8 mouse cellular contexts compared by ENCODE assay signal in the genomic region with DNA sequence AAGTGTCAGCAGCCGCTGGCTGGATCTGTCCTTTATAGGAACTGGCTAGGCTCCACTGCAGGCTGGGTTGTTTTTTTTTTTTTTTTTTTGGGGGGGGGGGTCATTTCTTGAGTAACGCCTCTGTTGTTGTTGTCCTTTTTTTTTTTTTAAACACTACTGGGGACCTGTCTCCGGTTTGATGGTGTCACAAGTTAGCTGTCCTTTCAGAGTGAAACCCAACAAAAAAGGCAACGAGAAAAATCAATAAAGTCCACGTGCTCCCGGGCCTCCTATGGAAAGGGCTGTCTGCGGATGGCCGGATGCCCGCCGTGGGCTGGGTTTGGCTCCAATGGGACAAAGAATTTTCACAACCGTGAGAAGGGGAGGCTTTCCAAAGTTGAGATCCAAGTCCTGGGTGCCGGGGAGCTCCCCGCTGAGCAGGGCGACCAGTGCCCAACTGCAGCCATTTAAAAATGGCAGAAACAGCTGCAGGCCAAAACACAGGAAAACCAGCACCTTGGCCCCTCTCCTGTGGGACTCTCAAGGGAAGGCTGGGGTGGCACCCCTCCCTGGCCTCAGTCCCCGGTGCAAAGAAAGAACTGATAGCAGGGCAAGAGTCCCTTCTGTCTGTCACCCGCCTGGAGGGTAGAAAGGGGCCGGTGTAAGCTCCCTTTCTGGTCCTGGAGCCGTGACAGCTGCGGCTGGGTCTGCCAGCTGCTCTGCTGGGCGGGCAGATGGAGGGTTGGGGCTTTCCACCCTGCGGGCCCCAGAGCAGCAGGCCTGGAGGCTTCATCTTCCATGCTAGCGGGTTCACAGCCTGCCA. TPM values are rescaled to one million over a fixed set of nuclear protein-coding genes. Genes with fewer than 3 reads are reported as not detected.
DNase-seq lines count a peak whose midpoint lies in the region; ATAC-seq and TF ChIP-seq lines count a peak whose summit lies in the region.

No protein-coding gene starts in this region.

- no peak for TF ChIP-seq POLR2A in MEL (IDR thresholded peaks at IDR 0.05; ENCODE audit: control insufficient read depth in 1 of 2, insufficient read depth in 1 of 2, low read depth in 1 of 2, low read length in 2 of 2, poor library complexity in 1 of 2)

- no peak for TF ChIP-seq RAD21 in MEL (IDR thresholded peaks at IDR 0.05; ENCODE audit: low read depth, low read length)

- DNase-seq in MEL (ENCODE audit: low read depth, low spot score): peak; percentile 21
- DNase-seq in c-Kit-positive CD71-positive TER-119-positive erythroid progenitor cells, embryonic 14.5 days (ENCODE audit: low spot score): peak; percentile 25
- DNase-seq in heart, postnatal 4 days: peak; percentile 85
- DNase-seq in layer of hippocampus, adult 9-11 months: peak; percentile 63
- peak; percentile 93 for DNase-seq in lung, postnatal 10 days
- DNase-seq in retina, postnatal 1 day: peak; percentile 92
- peak; percentile 50 for DNase-seq in urinary bladder, adult 2 months (ENCODE audit: low spot score)

- no peak for TF ChIP-seq EP300 in MEL (IDR thresholded peaks at IDR 0.05; ENCODE audit: low read depth in 1 of 2, low read length in 2 of 2)

- H3K4me3 ChIP-seq in MEL (ENCODE audit: control insufficient read depth in 1 of 2, insufficient read depth in 1 of 2, low read depth in 2 of 2, low read length in 2 of 2): peak overlapping the region; percentile 86 to 90
- H3K4me3 ChIP-seq in forebrain, embryonic 15.5 days: peak overlapping the region; percentile 93

- H3K4me1 ChIP-seq in MEL (ENCODE audit: control insufficient read depth in 1 of 2, insufficient read depth in 2 of 2, low read length in 2 of 2): no peaks in the 10 kb centered on the region
- peaks cover 55% of the 10 kb centered on the region for H3K4me1 ChIP-seq in forebrain, embryonic 15.5 days

- H3K4me2 ChIP-seq in forebrain, embryonic 15.5 days (replicated peaks): peak overlapping the region; percentile 75

- no peaks in the 10 kb centered on the region; a peak in 1 of 4 replicates for H3K27me3 ChIP-seq in MEL (ENCODE audit: control insufficient read depth in 1 of 2, insufficient read depth in 2 of 2, low read length in 2 of 2)
- no peaks in the 10 kb centered on the region for H3K27me3 ChIP-seq in forebrain, embryonic 15.5 days

- H3K79me2 ChIP-seq in MEL (ENCODE audit: control insufficient read depth, insufficient read depth, low read length, poor library complexity): peaks cover 21% of the 10 kb centered on the region

- WGBS in forebrain, embryonic 15.5 days: under 1% methylated on average over 22 of the region's 22 CpGs

- H3K27ac ChIP-seq in MEL (ENCODE audit: control insufficient read depth, low read depth, low read length): peak overlapping the region; percentile 55
- peak overlapping the region; percentile 100 for H3K27ac ChIP-seq in forebrain, embryonic 15.5 days (replicated peaks)

- peak; percentile 74 for ATAC-seq in forebrain, embryonic 15.5 days (replicated peaks)

- H3K9ac ChIP-seq in MEL (ENCODE audit: control insufficient read depth, low read depth, low read length, poor library complexity, severe bottlenecking): peak overlapping the region; percentile 95
- H3K9ac ChIP-seq in forebrain, embryonic 15.5 days (replicated peaks): peak overlapping the region; percentile 97

- no peaks in the 10 kb centered on the region for H3K9me3 ChIP-seq in MEL (replicated peaks; ENCODE audit: insufficient read depth, low read length)
- no peaks in the 10 kb centered on the region for H3K9me3 ChIP-seq in forebrain, embryonic 15.5 days

- H3K36me3 ChIP-seq in MEL (ENCODE audit: control insufficient read depth in 1 of 2, insufficient read depth in 2 of 2, low read length in 2 of 2): no peaks in the 10 kb centered on the region
- H3K36me3 ChIP-seq in forebrain, embryonic 15.5 days: no peaks in the 10 kb centered on the region

- no peak for TF ChIP-seq CTCF in MEL (IDR thresholded peaks at IDR 0.05 in 2 of 3, conservative IDR thresholded peaks at IDR 0.05 in 1 of 3; ENCODE audit: control insufficient read depth in 1 of 3, insufficient read depth in 1 of 3, low read depth in 2 of 3, low read length in 3 of 3, poor library complexity in 1 of 3, severe bottlenecking in 1 of 3)

TF ChIP-seq in MEL, 35 proteins besides CTCF, POLR2A, EP300 and RAD21:
- TF ChIP-seq RCOR1 (IDR thresholded peaks at IDR 0.05; ENCODE audit: low read depth, low read length): no peak
- TF ChIP-seq NELFE (IDR thresholded peaks at IDR 0.05; ENCODE audit: low read depth, low read length): no peak
- TF ChIP-seq ELF1 (IDR thresholded peaks at IDR 0.05; ENCODE audit: low read depth, low read length): no peak
- no peak for TF ChIP-seq CHD2 (IDR thresholded peaks at IDR 0.05; ENCODE audit: low read length)
- TF ChIP-seq ZMIZ1 (IDR thresholded peaks at IDR 0.05; ENCODE audit: low read depth, low read length): no peak
- TF ChIP-seq MYB (IDR thresholded peaks at IDR 0.05; ENCODE audit: low read depth, low read length): no peak
- 0 out of 2 replicates have a peak, but pooled peaks have one; percentile 46 for TF ChIP-seq MYC (IDR thresholded peaks at IDR 0.05; ENCODE audit: low read depth, low read length)
- no peak for TF ChIP-seq TBP (IDR thresholded peaks at IDR 0.05; ENCODE audit: low read depth, low read length)
- peak; percentile 73 for TF ChIP-seq MXI1 (IDR thresholded peaks at IDR 0.05; ENCODE audit: low read depth, low read length)
- peak; percentile 42; the same call in 1 of the 2 replicates for TF ChIP-seq MAX (IDR thresholded peaks at IDR 0.05; ENCODE audit: low read length)
- no peak for TF ChIP-seq GATA1 (IDR thresholded peaks at IDR 0.05; ENCODE audit: low read depth, low read length)
- TF ChIP-seq ETS1 (IDR thresholded peaks at IDR 0.05; ENCODE audit: low read depth, low read length): no peak
- no peak for TF ChIP-seq CHD1 (IDR thresholded peaks at IDR 0.05; ENCODE audit: low read depth, low read length)
- no peak for TF ChIP-seq MAFK (IDR thresholded peaks at IDR 0.05; ENCODE audit: borderline replicate concordance, low read depth, low read length)
- TF ChIP-seq NRF1 (IDR thresholded peaks at IDR 0.05; ENCODE audit: insufficient read depth, low read depth, low read length, poor library complexity, severe bottlenecking): no peak
- no peak for TF ChIP-seq USF2 (IDR thresholded peaks at IDR 0.05; ENCODE audit: borderline replicate concordance in 1 of 2, insufficient read depth in 1 of 2, low read depth in 1 of 2, low read length in 2 of 2)
- no peak for TF ChIP-seq GABPA (IDR thresholded peaks at IDR 0.05; ENCODE audit: low read depth, low read length)
- no peak for TF ChIP-seq MAZ (IDR thresholded peaks at IDR 0.05; ENCODE audit: low read depth, low read length)
- no peak for TF ChIP-seq POLR2AphosphoS5 (IDR thresholded peaks at IDR 0.05; ENCODE audit: borderline replicate concordance, low read depth, low read length)
- TF ChIP-seq HCFC1 (IDR thresholded peaks at IDR 0.05; ENCODE audit: low read depth, low read length): no peak
- no peak for TF ChIP-seq SMC3 (IDR thresholded peaks at IDR 0.05; ENCODE audit: low read depth, low read length)
- no peak for TF ChIP-seq ZC3H11A (IDR thresholded peaks at IDR 0.05; ENCODE audit: low read depth, low read length)
- TF ChIP-seq ZKSCAN1 (IDR thresholded peaks at IDR 0.05; ENCODE audit: low read depth, low read length): no peak
- no peak for TF ChIP-seq TAL1 (IDR thresholded peaks at IDR 0.05; ENCODE audit: low read length)
- no peak for TF ChIP-seq USF1 (IDR thresholded peaks at IDR 0.05; ENCODE audit: low read depth, low read length)
- no peak for TF ChIP-seq POLR2AphosphoS2 (IDR thresholded peaks at IDR 0.05; ENCODE audit: low read length)
- TF ChIP-seq KAT2A (conservative IDR thresholded peaks at IDR 0.05; ENCODE audit: low read depth, low read length): no peak
- no peak for TF ChIP-seq E2F4 (IDR thresholded peaks at IDR 0.05; ENCODE audit: borderline replicate concordance, low read depth, low read length)
- TF ChIP-seq MEF2A (IDR thresholded peaks at IDR 0.05; ENCODE audit: extremely low read depth, insufficient replicate concordance, low read depth, low read length, poor library complexity, severe bottlenecking): no peak
- peak; percentile 84 for TF ChIP-seq ZNF384 (IDR thresholded peaks at IDR 0.05; ENCODE audit: low read depth, low read length)
- no peak for TF ChIP-seq TCF12 (IDR thresholded peaks at IDR 0.05; ENCODE audit: low read depth, low read length)
- TF ChIP-seq SIN3A (IDR thresholded peaks at IDR 0.05; ENCODE audit: low read length): peak; percentile 64
- TF ChIP-seq BHLHE40 (IDR thresholded peaks at IDR 0.05; ENCODE audit: borderline replicate concordance, low read depth, low read length): no peak
- TF ChIP-seq UBTF (IDR thresholded peaks at IDR 0.05; ENCODE audit: borderline replicate concordance, insufficient read depth, low read depth, low read length): no peak
- no peak for TF ChIP-seq JUND (IDR thresholded peaks at IDR 0.05; ENCODE audit: low read depth, low read length)

RNA-seq across cellular contexts. Expression of a gene that starts 2.4 kb away (rescaled TPM):
- 3.1 and 3.5 TPM in 2 replicates for total RNA-seq in MEL (2012; rRNA removed)
- polyA plus RNA-seq in MEL (2012; ENCODE audit: insufficient read depth in 1 of 2, insufficient read length in 2 of 2, low read depth in 1 of 2, low replicate concordance in 2 of 2, missing spikeins in 1 of 2): 10 to 100 TPM in 1 of 2 experiments, not detected in 1; 11.0 TPM
- polyA plus RNA-seq in forebrain, embryonic 15.5 days (2015; fragmentation: Nextera tagmentation; extraction: Ambion mirVana): 80.6 and 89.3 TPM in 2 replicates
- total RNA-seq in heart, postnatal 4 days (2021): 10 to 100 TPM; 14.1 to 14.8 TPM
- polyA plus RNA-seq in urinary bladder, adult 2 months (2012; rRNA removed): 10.5 and 14.8 TPM in 2 replicates

RNA-seq across cellular contexts. Expression of a gene that starts 48.5 kb away (rescaled TPM):
- 5.2 and 5.7 TPM in 2 replicates for total RNA-seq in MEL (2012; rRNA removed)
- polyA plus RNA-seq in MEL (2012; ENCODE audit: insufficient read depth in 1 of 2, insufficient read length in 2 of 2, low read depth in 1 of 2, low replicate concordance in 2 of 2, missing spikeins in 1 of 2): 10 to 100 TPM in 1 of 2 experiments, not detected in 1; 21.9 TPM
- 16.9 and 17.0 TPM in 2 replicates for polyA plus RNA-seq in forebrain, embryonic 15.5 days (2015; fragmentation: Nextera tagmentation; extraction: Ambion mirVana)
- total RNA-seq in heart, postnatal 4 days (2021): 10 to 100 TPM; 19.2 to 21.0 TPM
- 27.6 and 28.0 TPM in 2 replicates for polyA plus RNA-seq in urinary bladder, adult 2 months (2012; rRNA removed)

Comparison
In these comparisons a context has a peak if more than half of its experiments do, and no peak if none do; other contexts are left out.
1. Peak in every context shown above with its lines: DNase-seq, ATAC-seq, H3K4me3 ChIP-seq and H3K27ac ChIP-seq.
2. DNase-seq: peak in every context shown above with its lines; median percentile 93 in lung, postnatal 10 days; 92 in retina, postnatal 1 day; 85 in heart, postnatal 4 days; 63 in layer of hippocampus, adult 9-11 months; 50 in urinary bladder, adult 2 months; 25 in c-Kit-positive CD71-positive TER-119-positive erythroid progenitor cells, embryonic 14.5 days; 21 in MEL.